Mouse (Mus musculus) layer of hippocampus, adult 2 months (tissue): ENCODE data around the gene Cpeb1. TPM values are rescaled to one million over a fixed set of nuclear protein-coding genes. Genes with fewer than 3 reads are reported as not detected.
A peak's percentile ranks its signal among the peaks of the same experiment; 100 is the strongest.
"Not testable (repeated sequence)": the region's sequence is repeated elsewhere in the genome, so short reads cannot be mapped to it uniquely, and the experiment has no call there.

Experiments used
- DNase-seq, 2 experiments: peaks; one replicate each; pipeline ENCODE4 v3.0.0; 2022; ENCODE audit warnings: low spot score in 2 of 2
- H3K27ac ChIP-seq: fragments of 200-600 bp; 2 replicates; pipeline ENCODE4 v1.8.1; 2022
- H3K4me3 ChIP-seq: fragments of 200-600 bp; 2 replicates; pipeline ENCODE4 v1.8.1; 2022; ENCODE audit warnings: mild to moderate bottlenecking
- CTCF ChIP-seq: fragments of 200-600 bp; conservative IDR thresholded peaks from 2 replicates; pipeline ENCODE4 v1.8.1; 2022; ENCODE audit warnings: antibody characterized with exemption, mild to moderate bottlenecking, moderate library complexity
- long read RNA-seq, 2 experiments: library from polyadenylated mRNA; stranded (forward); transcript quantifications; one replicate each; pipeline ENCODE4 v2.0.0; 2021; ENCODE audit warnings: borderline mapping rate in 2 of 2
- total RNA-seq, 2 experiments: library from RNA; stranded (reverse); gene quantifications; 2 replicates each; pipeline ENCODE4 v1.2.3; 2021

The Cpeb1 gene
- total RNA-seq = 100 to 1,000 TPM; 117 to 123 TPM
- long read RNA-seq, experiment 1, partial matches to known transcripts = 33 of 67 reads
- long read RNA-seq, experiment 1, other reads (novel, unspliced or antisense) = 34 of 67 reads
- long read RNA-seq, experiment 2, partial matches to known transcripts = 45 of 78 reads
- long read RNA-seq, experiment 2, other reads (novel, unspliced or antisense) = 32 of 78 reads

- H3K27ac ChIP-seq = peak within 1 kb of the TSS; percentile 89
- TF ChIP-seq CTCF = peak; percentile 76
- peak; percentile 72 to 79 for DNase-seq
Observed at GRCm38 (mm10) chr7:81455155-81455651, at the start of gene Cpeb1. Cpeb1 (minus strand) TSS chr7:81455465.

GRCm38 (mm10) chr7:81501050-81501449, 45.8 kb upstream of the Cpeb1 start:
- DNase-seq = no peak
- no peak for TF ChIP-seq CTCF
- no peak overlapping the region for H3K4me3 ChIP-seq
- H3K27ac ChIP-seq = no peak overlapping the region

More at GRCm38 (mm10) chr7:81455155-81455651, at the start of gene Cpeb1:
- peak within 1 kb of the TSS; percentile 67 for H3K4me3 ChIP-seq

GRCm38 (mm10) chr7:81498181-81498580, 42.9 kb upstream of the Cpeb1 start, which contains the start of gene BC048679:
BC048679 (minus strand) TSS chr7:81498281.
- Histone ChIP-seq H3K27ac (no peak within 1 kb of the TSS), H3K4me3 (no peak within 1 kb of the TSS)
- no peak for DNase-seq
- no peak for TF ChIP-seq CTCF

GRCm38 (mm10) chr7:81497171-81497570, 41.9 kb upstream of the Cpeb1 start:
- Histone ChIP-seq H3K4me3 (no peak overlapping the region), H3K27ac (no peak overlapping the region)
- no peak for DNase-seq
- TF ChIP-seq CTCF = no peak

- peak within 1 kb of the TSS; percentile 99 for H3K27ac ChIP-seq
- peak; percentile 63 to 69 for DNase-seq
- TF ChIP-seq CTCF = no peak
- H3K4me3 ChIP-seq = peak within 1 kb of the TSS; percentile 92
Observed at GRCm38 (mm10) chr7:81493331-81494021, 38.2 kb upstream of the Cpeb1 start, which contains the start of gene Ap3b2. Ap3b2 (minus strand) TSS chr7:81493925.

- TF ChIP-seq CTCF = no peak
- Histone ChIP-seq H3K4me3 (peak overlapping the region; percentile 92), H3K27ac (peak overlapping the region; percentile 99; the same call in 1 of the 2 replicates)
- DNase-seq = no peak
Observed at GRCm38 (mm10) chr7:81492628-81493027, 37.4 kb upstream of the Cpeb1 start.

GRCm38 (mm10) chr7:81489649-81490048, 34.4 kb upstream of the Cpeb1 start:
- TF ChIP-seq CTCF = no peak
- no peak overlapping the region for H3K4me3 ChIP-seq
- DNase-seq = no peak
- no peak overlapping the region for H3K27ac ChIP-seq

GRCm38 (mm10) chr7:81480800-81481199, 25.5 kb upstream of the Cpeb1 start:
- no peak for TF ChIP-seq CTCF
- Histone ChIP-seq H3K27ac (peak overlapping the region; percentile 23; the same call in 1 of the 2 replicates), H3K4me3 (no peak overlapping the region)
- DNase-seq = no peak

GRCm38 (mm10) chr7:81479531-81480090, 24.3 kb upstream of the Cpeb1 start:
- no peak for TF ChIP-seq CTCF
- H3K27ac ChIP-seq = no peak overlapping the region
- H3K4me3 ChIP-seq = no peak overlapping the region
- DNase-seq = no peak

- H3K27ac ChIP-seq, H3K4me3 ChIP-seq, DNase-seq: not testable (repeated sequence)
- peak; percentile 56 for TF ChIP-seq CTCF
Observed at GRCm38 (mm10) chr7:81478261-81478660, 23.0 kb upstream of the Cpeb1 start.

GRCm38 (mm10) chr7:81476833-81477232, 21.6 kb upstream of the Cpeb1 start:
- H3K4me3 ChIP-seq = no peak overlapping the region
- no peak for TF ChIP-seq CTCF
- no peak for DNase-seq
- 0 out of 2 replicates have a peak overlapping the region, but pooled peaks have one; percentile 10 for H3K27ac ChIP-seq

GRCm38 (mm10) chr7:81475221-81475620, 20.0 kb upstream of the Cpeb1 start:
- Histone ChIP-seq H3K4me3 (no peak overlapping the region), H3K27ac (peak overlapping the region; percentile 43; the same call in 1 of the 2 replicates)
- DNase-seq = no peak
- TF ChIP-seq CTCF = no peak

GRCm38 (mm10) chr7:81464906-81465450, 9.7 kb upstream of the Cpeb1 start:
- DNase-seq = no peak
- Histone ChIP-seq H3K27ac (no peak overlapping the region), H3K4me3 (no peak overlapping the region)
- TF ChIP-seq CTCF = no peak
